Mouse (Mus musculus): ENCODE data around the gene Pdlim5. TPM values are rescaled to one million over a fixed set of nuclear protein-coding genes. Genes with fewer than 3 reads are reported as not detected.

The Pdlim5 gene
- total RNA-seq, 2 experiments from 2014 or later: 560 to 651 TPM

Other genes starting within 250 kb of the Pdlim5 start
- gene Bmpr1b, start 226.3 kb downstream of the Pdlim5 start, total RNA-seq (2021): 1 to 10 TPM; 1.6 to 3.6 TPM
- 1 to 10 TPM; 2.1 to 3.2 TPM for gene Gbp5, start 98.3 kb upstream of the Pdlim5 start, total RNA-seq (2021)
- 10 to 100 TPM in 1 of 2 experiments, 1 to 10 TPM in 1; 8.8 to 14.1 TPM for gene Gbp7, start 134.6 kb upstream of the Pdlim5 start, total RNA-seq (2021)
- gene Gbp3, start 164.3 kb upstream of the Pdlim5 start, total RNA-seq (2021): 1 to 10 TPM; 4.0 to 4.1 TPM
- under 1 TPM in 1 of 2 experiments, not detected in 1; 0.08 TPM for gene Gbp2b, start 199.2 kb upstream of the Pdlim5 start, total RNA-seq (2021)
- gene Gbp2, start 224.9 kb upstream of the Pdlim5 start, total RNA-seq (2021): 1 to 10 TPM; 2.5 to 4.3 TPM

All from gastrocnemius, postnatal 25 days (tissue).